Mouse (Mus musculus) bone marrow macrophage, adult 2 months (primary cell): ENCODE results near the gene Styk1. TPM values are rescaled to one million over a fixed set of nuclear protein-coding genes. Genes with fewer than 3 reads are reported as not detected.

Experiments used
- H3K27ac ChIP-seq: 2 replicates; pipeline ENCODE4 v1.5.1; 2012; ENCODE audit warnings: low read depth, low read length; ENCODE audit not compliant: insufficient read depth
- H3K4me1 ChIP-seq: 2 replicates; pipeline ENCODE4 v1.6.1; 2012; ENCODE audit warnings: low read length; ENCODE audit not compliant: control insufficient read depth, insufficient read depth
- H3K4me3 ChIP-seq: 2 replicates; pipeline ENCODE4 v1.5.1; 2012; ENCODE audit warnings: mild to moderate bottlenecking, low read length, moderate library complexity; ENCODE audit not compliant: insufficient read depth
- CTCF ChIP-seq: IDR thresholded peaks from 2 replicates; pipeline ENCODE4 v1.5.1; 2012; ENCODE audit warnings: low read depth, mild to moderate bottlenecking, low read length, moderate library complexity
- POLR2A ChIP-seq: IDR thresholded peaks from 2 replicates; pipeline ENCODE4 v1.6.1; 2012; ENCODE audit warnings: mild to moderate bottlenecking, low read depth, low read length, borderline replicate concordance
- polyA plus RNA-seq: library from polyadenylated mRNA; stranded (reverse); fragments of >200 nt; gene quantifications from 2 replicates; pipeline ENCODE4 v1.2.4, GENCODE M21; 2012; ENCODE audit not compliant: missing spikeins, insufficient read depth, insufficient read length

The Styk1 gene
- polyA plus RNA-seq, 1 experiment: not detected

GRCm38 (mm10) chr6:131340082-131340481 lies 13.3 kb downstream of the Styk1 start:
- Histone ChIP-seq H3K4me3 (no peak overlapping the region), H3K27ac (no peak overlapping the region), H3K4me1 (no peaks in the 10 kb centered on the region)
- TF ChIP-seq CTCF (no peak), POLR2A (no peak)

GRCm38 (mm10) chr6:131339309-131339708 lies 14.1 kb downstream of the Styk1 start:
- Histone ChIP-seq H3K27ac (no peak overlapping the region), H3K4me1 (no peaks in the 10 kb centered on the region), H3K4me3 (no peak overlapping the region)
- TF ChIP-seq CTCF: no peak
- TF ChIP-seq POLR2A: no peak

GRCm38 (mm10) chr6:131338787-131339186 lies 14.6 kb downstream of the Styk1 start:
- no peak for TF ChIP-seq POLR2A
- no peak for TF ChIP-seq CTCF
- H3K4me3 ChIP-seq: no peak overlapping the region
- no peaks in the 10 kb centered on the region for H3K4me1 ChIP-seq
- H3K27ac ChIP-seq: no peak overlapping the region

- H3K27ac ChIP-seq: no peak overlapping the region
- TF ChIP-seq POLR2A (no peak), CTCF (no peak)
- H3K4me1 ChIP-seq: no peaks in the 10 kb centered on the region
- no peak overlapping the region for H3K4me3 ChIP-seq
Measured at GRCm38 (mm10) chr6:131327076-131327475, 26.3 kb downstream of the Styk1 start.

GRCm38 (mm10) chr6:131321854-131322639 lies 31.4 kb downstream of the Styk1 start:
- no peaks in the 10 kb centered on the region for H3K4me1 ChIP-seq
- no peak overlapping the region for H3K27ac ChIP-seq
- TF ChIP-seq POLR2A: no peak
- no peak for TF ChIP-seq CTCF

GRCm38 (mm10) chr6:131316155-131317101 lies 37.0 kb downstream of the Styk1 start:
- Histone ChIP-seq H3K4me3 (no peak overlapping the region), H3K4me1 (no peaks in the 10 kb centered on the region), H3K27ac (no peak overlapping the region)
- TF ChIP-seq CTCF (no peak), POLR2A (no peak)

More at GRCm38 (mm10) chr6:131321854-131322639, 31.4 kb downstream of the Styk1 start:
- H3K4me3 ChIP-seq: no peak overlapping the region

- Histone ChIP-seq H3K4me3 (no peak overlapping the region), H3K4me1 (no peaks in the 10 kb centered on the region), H3K27ac (no peak overlapping the region)
- TF ChIP-seq POLR2A (no peak), CTCF (no peak)
Measured at GRCm38 (mm10) chr6:131308031-131308430, 45.4 kb downstream of the Styk1 start.

GRCm38 (mm10) chr6:131304776-131305175 lies 48.6 kb downstream of the Styk1 start:
- TF ChIP-seq POLR2A: no peak
- H3K4me3 ChIP-seq: no peak overlapping the region
- H3K27ac ChIP-seq: no peak overlapping the region
- H3K4me1 ChIP-seq: no peaks in the 10 kb centered on the region

GRCm38 (mm10) chr6:131298531-131298930 lies 54.9 kb downstream of the Styk1 start:
- TF ChIP-seq POLR2A (no peak), CTCF (no peak)
- H3K4me1 ChIP-seq: 0 out of 2 replicates have a peak, but pooled peaks cover under 1% of the 10 kb centered on the region
- no peak overlapping the region for H3K4me3 ChIP-seq
- no peak overlapping the region for H3K27ac ChIP-seq

- Histone ChIP-seq H3K27ac (no peak overlapping the region), H3K4me3 (no peak overlapping the region), H3K4me1 (peaks cover 8% of the 10 kb centered on the region)
- TF ChIP-seq POLR2A: no peak
- no peak for TF ChIP-seq CTCF
Measured at GRCm38 (mm10) chr6:131294435-131295112, 58.8 kb downstream of the Styk1 start.
